Mouse (Mus musculus): Measurements from ENCODE around the gene Frmd8. TPM values are rescaled to one million over a fixed set of nuclear protein-coding genes. Genes with fewer than 3 reads are reported as not detected.
"Not testable (repeated sequence)": the region's sequence is repeated elsewhere in the genome, so short reads cannot be mapped to it uniquely, and the experiment has no call there.

The Frmd8 gene
- total RNA-seq, 2 experiments from 2014 or later: 35.5 to 52.6 TPM

DNA sequence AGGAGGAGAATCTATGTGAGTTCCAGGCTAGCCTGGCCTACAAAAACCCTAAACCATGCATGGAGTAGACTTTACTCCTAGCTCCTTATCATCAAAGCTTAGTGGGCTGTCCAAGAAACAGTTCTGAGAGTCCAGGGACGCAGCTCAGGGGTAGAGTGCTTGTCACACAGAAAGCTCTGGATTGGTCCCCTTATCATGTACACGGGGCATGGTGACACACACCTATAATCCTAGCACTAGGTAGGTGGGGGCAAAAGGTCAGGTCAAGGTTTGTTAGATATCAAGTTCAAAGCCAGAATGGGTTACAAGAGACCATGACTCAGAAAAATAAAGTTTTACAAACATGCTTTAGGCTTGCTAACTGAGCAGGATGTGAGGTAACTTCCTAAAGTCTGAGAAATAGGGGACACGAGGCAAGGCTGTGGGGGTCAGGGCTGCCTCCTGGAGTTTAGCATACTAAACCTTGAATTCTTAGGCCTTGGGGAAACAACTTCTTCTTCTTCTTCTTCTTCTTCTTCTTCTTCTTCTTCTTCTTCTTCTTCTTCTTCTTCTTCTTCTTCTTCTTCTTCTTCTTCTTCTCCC is 12.3 kb upstream of the Frmd8 start:
- DNase-seq: no peak

DNA sequence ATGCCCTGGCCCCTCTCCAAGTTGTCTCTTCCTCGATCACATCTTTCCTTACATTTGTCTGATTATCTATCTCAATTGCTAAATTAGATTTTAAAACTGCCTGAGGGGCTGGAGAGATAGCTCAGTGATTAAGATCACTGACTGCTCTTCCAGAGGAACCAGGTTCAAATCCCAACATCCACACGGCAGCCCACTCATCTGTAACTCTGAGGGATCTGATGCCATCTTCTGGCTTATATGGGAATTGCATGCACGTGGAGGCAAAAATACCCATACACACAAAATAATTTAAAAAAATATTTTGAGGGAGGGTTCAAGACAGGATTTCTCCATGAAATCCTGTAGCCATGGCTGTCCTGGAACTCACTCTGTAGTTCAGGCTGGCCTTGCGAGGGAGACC is 10.8 kb upstream of the Frmd8 start:
- no peak for DNase-seq

GRCm38 (mm10) chr19:5883935-5884334 is 8.9 kb upstream of the Frmd8 start:
- DNase-seq: no peak

DNA sequence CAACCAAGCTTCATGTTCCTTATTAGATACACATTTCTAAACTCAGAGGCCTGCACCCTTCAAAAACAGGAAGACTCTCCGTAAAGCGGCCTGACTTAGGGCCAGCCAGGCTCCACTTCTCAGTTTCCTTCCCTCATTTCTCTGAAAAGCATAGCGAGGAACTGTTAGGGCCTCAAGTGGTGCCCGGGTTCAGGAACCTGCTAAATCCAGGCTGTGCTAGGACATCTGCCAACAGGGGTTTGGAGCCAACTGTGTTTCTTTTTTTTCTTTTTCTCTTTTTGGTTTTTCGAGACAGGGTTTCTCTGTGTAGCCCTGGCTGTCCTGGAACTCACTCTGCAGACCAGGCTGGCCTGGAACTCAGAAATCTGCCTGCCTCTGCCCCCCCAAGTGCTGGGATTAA is 7.0 kb upstream of the Frmd8 start:
- DNase-seq: not testable (repeated sequence)

- DNase-seq: no peak
Observed at GRCm38 (mm10) chr19:5881155-5881554, 6.1 kb upstream of the Frmd8 start.

- no peak for DNase-seq
Observed at GRCm38 (mm10) chr19:5879735-5880134, 4.7 kb upstream of the Frmd8 start.

GRCm38 (mm10) chr19:5878916-5879315 is 3.8 kb upstream of the Frmd8 start:
- DNase-seq: peak; percentile 48 to 64

- peak; percentile 88 to 92 for DNase-seq
Observed at GRCm38 (mm10) chr19:5878362-5878722, 3.3 kb upstream of the Frmd8 start.

DNA sequence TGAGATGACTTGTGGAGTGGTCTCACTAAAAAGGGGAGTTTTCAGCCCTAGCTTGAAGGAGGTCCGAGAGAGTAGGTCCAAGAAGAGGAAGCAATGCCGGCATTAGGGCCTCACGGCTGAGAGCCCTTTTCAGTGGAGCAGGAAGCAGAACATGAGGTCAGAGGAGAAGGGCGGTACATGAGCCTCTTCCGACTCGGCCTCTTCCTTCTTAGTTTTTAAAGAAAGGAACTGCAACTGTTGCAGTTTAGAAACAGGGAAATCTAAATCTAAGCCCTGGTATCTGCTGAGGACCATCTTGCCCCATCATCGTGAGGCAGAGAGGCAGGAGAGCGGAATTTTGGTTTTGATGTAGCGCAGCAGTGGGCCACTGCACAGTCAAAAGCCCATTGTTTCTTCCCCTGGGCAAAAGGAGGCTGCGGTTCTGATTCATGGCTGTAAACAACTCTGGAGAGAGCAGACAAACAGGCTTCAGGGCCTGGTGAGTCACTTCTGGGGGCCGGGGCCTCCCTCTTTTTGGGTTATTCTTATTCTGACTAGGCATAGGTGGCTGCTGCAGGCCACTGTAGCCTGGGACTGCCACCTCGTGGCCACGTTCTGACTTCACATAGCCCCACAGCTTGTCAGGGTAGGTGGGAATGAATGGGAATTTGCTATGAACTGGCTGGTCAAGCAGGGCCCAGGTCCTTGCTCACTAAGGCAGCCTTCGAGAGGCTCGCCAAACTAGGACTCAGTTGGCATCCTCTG is 2.7 kb upstream of the Frmd8 start, which contains the start of gene Slc25a45:
Slc25a45 (plus strand) TSS at position 191 of the 744 bp plus-strand sequence.
- DNase-seq: peak; percentile 88 to 90

DNA sequence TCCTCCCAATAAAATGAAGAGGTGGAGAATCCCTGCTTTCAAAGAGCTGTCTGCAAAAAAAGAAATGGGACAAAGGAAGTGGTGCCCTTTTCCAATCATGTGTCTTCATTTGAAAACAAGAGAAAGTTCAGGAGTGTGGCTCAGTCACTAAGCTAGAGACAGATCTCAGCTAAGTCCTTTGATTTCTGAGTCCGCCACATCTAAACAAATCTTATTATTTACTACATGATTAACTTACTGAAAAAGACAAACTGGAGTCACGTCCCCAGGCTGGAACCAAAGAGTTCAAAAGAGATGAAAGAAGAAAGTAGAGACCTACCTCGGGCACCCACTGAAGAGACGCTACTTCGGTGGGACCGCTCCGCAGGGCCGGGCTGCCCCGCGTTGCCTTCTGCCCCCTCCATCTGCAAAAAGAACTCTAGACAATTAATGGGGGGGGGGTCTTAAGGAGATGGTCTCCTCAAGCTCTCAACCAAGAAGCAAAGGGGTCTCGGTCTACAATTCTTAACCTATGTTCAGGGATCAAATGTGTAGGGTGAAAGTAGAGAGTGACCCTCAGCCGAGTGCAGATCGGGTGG is 594 bp downstream of the Frmd8 start:
- DNase-seq: no peak

DNA sequence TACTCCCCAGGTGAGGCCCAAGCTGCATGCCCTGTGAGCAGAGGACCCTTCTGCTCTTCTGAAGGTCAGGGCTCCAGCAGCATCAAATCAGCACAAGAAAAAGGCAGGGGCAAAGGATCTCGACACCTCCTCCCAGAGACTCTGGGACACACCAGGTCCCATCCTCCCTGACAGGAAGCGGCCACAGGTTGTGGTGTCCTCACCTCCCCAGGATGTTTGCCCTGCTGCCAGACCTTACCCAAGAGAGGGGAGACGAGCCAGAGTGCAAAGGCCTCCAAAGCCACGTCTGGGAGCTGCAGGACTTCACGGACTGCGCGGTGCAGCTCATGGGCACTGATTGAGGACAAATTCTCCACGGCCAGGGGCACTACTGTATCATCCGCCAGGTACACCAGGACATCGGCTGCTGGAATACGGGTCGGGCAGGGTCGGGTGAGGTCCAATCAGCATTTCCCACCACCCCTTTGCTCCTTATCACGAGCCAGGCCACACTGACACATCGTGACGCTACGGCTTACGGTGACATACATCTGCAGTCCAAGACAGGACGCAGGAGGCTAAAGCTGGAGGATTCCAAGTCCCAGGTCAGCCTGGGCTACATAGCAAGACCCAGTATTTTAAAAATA is 2.0 kb downstream of the Frmd8 start:
- no peak for DNase-seq

DNA sequence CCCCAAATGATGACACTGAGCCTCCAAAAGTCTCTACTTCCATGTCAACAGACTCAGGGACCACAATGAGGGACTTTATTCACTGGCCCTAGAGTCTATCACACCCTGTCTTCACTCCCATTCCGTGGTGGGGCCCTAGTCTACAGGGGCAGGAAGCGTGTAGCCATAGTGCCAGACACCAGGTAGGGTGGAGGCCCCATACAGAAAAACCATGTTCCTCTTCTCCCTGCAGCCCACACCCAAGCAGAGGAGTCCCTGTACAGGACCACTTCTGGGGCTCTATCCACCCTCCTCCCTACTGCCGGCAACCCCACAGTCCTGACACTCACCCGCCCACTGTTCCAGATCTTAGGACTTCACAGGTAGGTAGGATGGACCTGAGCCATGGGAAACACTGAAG is 2.5 kb downstream of the Frmd8 start:
- DNase-seq: no peak

DNA sequence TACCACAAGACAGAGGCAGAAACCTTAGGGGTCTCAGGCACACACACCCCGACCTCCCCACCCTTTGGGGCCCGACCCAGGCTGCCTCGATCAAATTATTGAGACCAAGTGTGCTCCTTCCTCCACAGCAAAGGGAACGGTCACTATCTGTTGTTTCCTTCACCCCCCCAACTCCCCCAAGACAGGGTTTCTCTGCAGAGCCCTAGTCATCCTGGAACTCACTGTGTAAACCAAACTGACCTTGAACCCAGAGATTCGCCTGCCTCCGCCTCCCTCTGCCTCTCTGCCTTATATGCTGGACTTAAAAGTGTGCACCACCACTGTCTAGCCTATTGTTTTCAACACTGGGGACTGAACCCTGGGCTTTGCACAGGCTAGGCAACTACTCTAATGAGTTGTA is 3.4 kb downstream of the Frmd8 start:
- no peak for DNase-seq

GRCm38 (mm10) chr19:5871273-5871672 is 3.8 kb downstream of the Frmd8 start:
- DNase-seq: peak in 1 of 2 experiments; percentile 33

GRCm38 (mm10) chr19:5868096-5868495 is 7.0 kb downstream of the Frmd8 start:
- DNase-seq: peak; percentile 48 to 79

- DNase-seq: peak in 1 of 2 experiments; percentile 4
Observed at GRCm38 (mm10) chr19:5864710-5865398, 10.2 kb downstream of the Frmd8 start.

GRCm38 (mm10) chr19:5863776-5864175 is 11.3 kb downstream of the Frmd8 start:
- peak; percentile 15 to 57 for DNase-seq

GRCm38 (mm10) chr19:5862335-5863085 is 12.6 kb downstream of the Frmd8 start:
- DNase-seq: no peak

GRCm38 (mm10) chr19:5856604-5857003 is 18.5 kb downstream of the Frmd8 start:
- peak in 1 of 2 experiments; percentile 0 for DNase-seq

- DNase-seq: no peak
Observed at GRCm38 (mm10) chr19:5852035-5852722, 22.9 kb downstream of the Frmd8 start.

DNA sequence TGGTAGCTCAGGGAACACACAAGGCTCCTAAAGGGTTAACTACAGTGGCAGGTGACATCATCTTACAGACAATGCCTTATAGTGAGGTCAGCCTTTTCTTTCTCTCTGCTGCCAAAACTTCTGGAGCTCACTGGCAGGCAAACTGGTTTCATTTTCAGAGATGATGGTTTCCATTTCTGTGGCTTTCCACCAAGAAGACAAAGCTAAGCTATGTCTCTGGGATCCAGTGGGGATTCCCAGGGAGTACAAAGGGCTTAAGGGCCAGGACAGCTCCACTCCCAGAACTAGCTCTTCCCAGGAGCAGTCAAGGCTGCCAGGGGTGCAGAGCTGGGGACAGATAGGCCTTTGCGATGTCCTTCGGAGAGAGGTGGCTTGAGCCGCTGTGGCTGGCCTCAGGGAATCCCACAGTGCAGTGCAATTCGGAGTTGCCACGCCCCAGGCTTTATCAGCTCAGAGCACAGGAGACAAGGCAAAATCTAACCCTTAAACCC is 23.5 kb downstream of the Frmd8 start:
- DNase-seq: peak; percentile 63 to 67
